Mouse (Mus musculus) lung, adult 2 months (tissue): ENCODE results near the gene Cldnd2.

ENCODE experiments used
- CTCF ChIP-seq: fragments of 200-500 bp; IDR thresholded peaks from 2 replicates; pipeline ENCODE4 v1.5.1; 2011; ENCODE audit warnings: mild to moderate bottlenecking, low read length, control low read depth; ENCODE audit not compliant: insufficient read depth
- POLR2A ChIP-seq: fragments of 200-500 bp; IDR thresholded peaks from 2 replicates; pipeline ENCODE4 v1.6.1; 2011; ENCODE audit warnings: low read depth, mild to moderate bottlenecking, control low read depth, low read length, borderline replicate concordance; ENCODE audit errors: extremely low read depth

DNA sequence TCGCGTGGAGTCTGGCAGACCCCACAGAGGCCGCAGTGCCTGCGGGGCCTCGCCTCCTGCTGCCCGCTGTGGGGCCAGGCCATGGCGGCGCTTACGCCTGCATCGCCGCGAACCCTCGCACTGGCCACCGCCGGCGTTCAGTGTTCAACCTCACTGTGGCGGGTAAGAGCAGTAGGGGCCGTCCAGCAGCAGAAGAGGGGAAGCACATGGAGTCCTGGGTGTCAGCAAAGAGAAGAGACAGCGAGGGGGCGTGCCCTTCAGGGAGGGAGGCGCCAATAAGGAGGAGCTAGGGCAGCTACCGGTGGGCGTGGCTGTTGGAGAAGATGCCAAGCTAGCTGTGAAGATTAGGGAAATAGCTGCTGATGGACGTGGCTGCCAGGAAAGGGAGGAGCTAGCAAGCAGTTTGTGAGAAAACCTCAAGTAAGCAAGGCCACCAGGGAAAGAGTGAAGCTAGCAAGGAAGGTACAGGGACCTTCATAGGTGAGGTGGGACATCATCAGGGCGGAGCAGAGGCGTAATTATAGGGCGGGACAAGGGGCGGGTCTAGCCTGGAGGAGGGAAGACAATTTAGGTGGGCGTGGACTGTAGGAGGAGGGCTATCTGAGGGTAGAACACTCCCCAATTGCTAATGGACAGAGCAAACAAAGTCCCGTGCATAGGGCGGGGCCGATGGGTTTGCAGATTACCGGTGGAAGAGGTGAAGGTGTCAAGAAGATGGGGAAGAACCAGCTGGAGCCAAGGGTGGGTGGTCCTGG, 24.9 kb downstream of the Cldnd2 start:
- TF ChIP-seq CTCF (no peak), POLR2A (no peak)
